Mouse (Mus musculus) thymus, adult 2 months (tissue): ENCODE results near the gene Il13.

Source experiments
- CTCF ChIP-seq: fragments of 200-500 bp; IDR thresholded peaks from 2 replicates; pipeline ENCODE4 v1.5.1; 2012; ENCODE audit warnings: mild to moderate bottlenecking, control low read depth, low read length, moderate library complexity, borderline replicate concordance; ENCODE audit not compliant: control insufficient read depth, poor library complexity, insufficient read depth; ENCODE audit errors: extremely low read depth
- POLR2A ChIP-seq: fragments of 200-500 bp; IDR thresholded peaks from 2 replicates; pipeline ENCODE4 v1.6.1; 2012; ENCODE audit warnings: mild to moderate bottlenecking, low read length, control low read depth, moderate library complexity; ENCODE audit not compliant: control insufficient read depth, poor library complexity, insufficient read depth; ENCODE audit errors: extremely low read depth

DNA sequence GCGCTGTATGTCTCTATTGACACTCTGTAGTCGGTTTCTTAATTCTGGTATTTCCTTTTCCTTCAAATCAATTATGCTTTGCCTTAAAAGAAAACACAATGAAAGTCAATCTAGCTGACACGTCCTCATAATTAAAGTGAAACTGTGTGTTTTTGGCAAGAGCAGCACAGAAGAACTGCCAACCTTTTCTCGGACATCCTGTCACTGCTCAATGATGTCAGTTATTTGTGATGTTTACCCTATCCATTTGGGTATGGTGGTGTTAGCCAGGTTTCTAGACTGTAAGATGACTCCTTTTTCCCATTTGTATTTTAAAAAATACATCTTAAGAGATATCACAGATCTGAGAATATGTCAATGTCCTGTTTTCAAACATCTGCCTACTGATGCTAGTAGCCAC, 45.6 kb upstream of the Il13 start:
- no peak for TF ChIP-seq CTCF
- TF ChIP-seq POLR2A: no peak
